Mouse (Mus musculus) CH12.LX (cell line): Measurements from ENCODE around the gene Phf12.

ENCODE experiments used
- BHLHE40 ChIP-seq: IDR thresholded peaks from 2 replicates; pipeline ENCODE4 v1.6.1; 2011; ENCODE audit warnings: mild to moderate bottlenecking, low read depth, low read length, improper control_type of control experiment
- CTCF ChIP-seq, 2 experiments: IDR thresholded peaks in 1 of 2; conservative IDR thresholded peaks in 1 of 2; 2 replicates each; pipeline ENCODE4 v1.5.1; 2011 to 2012; ENCODE audit warnings: low read depth in 2 of 2, low read length in 2 of 2, improper control_type of control experiment in 1 of 2, inconsistent platforms in 1 of 2, mild to moderate bottlenecking in 1 of 2, moderate library complexity in 1 of 2
- NELFE ChIP-seq: IDR thresholded peaks from 2 replicates; pipeline ENCODE4 v1.6.1; 2011; ENCODE audit warnings: low read depth, low read length, improper control_type of control experiment
- POLR2A ChIP-seq: IDR thresholded peaks from 2 replicates; pipeline ENCODE4 v1.6.1; 2011; ENCODE audit warnings: low read depth, mild to moderate bottlenecking, improper control_type of control experiment, low read length

- TF ChIP-seq POLR2A (no peak), CTCF (conservative IDR thresholded peaks at IDR 0.05 in 1 of 2, IDR thresholded peaks at IDR 0.05 in 1 of 2; ENCODE audit: low read depth in 2 of 2, low read length in 2 of 2) (no peak), NELFE (no peak), BHLHE40 (no peak)
These were observed 90.0 kb downstream of the Phf12 start for GRCm38 (mm10) chr11:78072425-78073130.
